Mouse (Mus musculus): Measurements from ENCODE around the gene Olfr884. TPM values are rescaled to one million over a fixed set of nuclear protein-coding genes. Genes with fewer than 3 reads are reported as not detected.

Olfr884 gene
- not detected in 2 replicates for polyA plus RNA-seq (2015; fragmentation: Nextera tagmentation; extraction: Ambion mirVana)

- Histone ChIP-seq H3K36me3 (ENCODE audit: control insufficient read depth, insufficient read depth, low read length) (no peaks in the 10 kb centered on the region), H3K4me1 (ENCODE audit: control insufficient read depth, insufficient read depth, low read length) (no peaks in the 10 kb centered on the region), H3K27ac (ENCODE audit: low read length) (no peak within 1 kb of the TSS), H3K9ac (ENCODE audit: low read length) (no peak within 1 kb of the TSS), H3K27me3 (ENCODE audit: control insufficient read depth, insufficient read depth, low read length) (no peaks in the 10 kb centered on the region), H3K9me3 (replicated peaks; ENCODE audit: control insufficient read depth, low read length) (no peaks in the 10 kb centered on the region), H3K4me3 (replicated peaks; ENCODE audit: low read length) (no peak within 1 kb of the TSS), H3K4me2 (ENCODE audit: low read depth, low read length) (no peak within 1 kb of the TSS)
- ATAC-seq (ENCODE audit: insufficient read depth, low FRiP score), result no peak
- 57% methylated on average over 1 of the region's 1 CpGs for WGBS
Observed at GRCm38 (mm10) chr9:38046255-38046654, at the start of gene Olfr884. Olfr884 (plus strand) TSS chr9:38046555.

GRCm38 (mm10) chr9:37998581-37999204 is 47.7 kb upstream of the Olfr884 start:
- 28% methylated on average over 2 of the region's 2 CpGs for WGBS
- ATAC-seq (ENCODE audit: insufficient read depth, low FRiP score), result no peak
- H3K4me2 ChIP-seq (ENCODE audit: low read depth, low read length), result no peak overlapping the region

GRCm38 (mm10) chr9:38000021-38000420 is 46.3 kb upstream of the Olfr884 start:
- Histone ChIP-seq H3K4me3 (replicated peaks; ENCODE audit: low read length) (no peak overlapping the region), H3K4me1 (ENCODE audit: control insufficient read depth, insufficient read depth, low read length) (no peaks in the 10 kb centered on the region), H3K4me2 (ENCODE audit: low read depth, low read length) (no peak overlapping the region), H3K36me3 (ENCODE audit: control insufficient read depth, insufficient read depth, low read length) (no peaks in the 10 kb centered on the region), H3K9ac (ENCODE audit: low read length) (no peak overlapping the region), H3K27ac (ENCODE audit: low read length) (no peak overlapping the region), H3K27me3 (ENCODE audit: control insufficient read depth, insufficient read depth, low read length) (no peaks in the 10 kb centered on the region), H3K9me3 (replicated peaks; ENCODE audit: control insufficient read depth, low read length) (no peaks in the 10 kb centered on the region)
- whole genome bisulfite sequencing, result 35% methylated on average over 1 of the region's 1 CpGs
- ATAC-seq (ENCODE audit: insufficient read depth, low FRiP score), result no peak

More at GRCm38 (mm10) chr9:37998581-37999204, 47.7 kb upstream of the Olfr884 start:
- no peaks in the 10 kb centered on the region for H3K27me3 ChIP-seq (ENCODE audit: control insufficient read depth, insufficient read depth, low read length)
- H3K9me3 ChIP-seq (replicated peaks; ENCODE audit: control insufficient read depth, low read length), result no peaks in the 10 kb centered on the region
- H3K4me3 ChIP-seq (replicated peaks; ENCODE audit: low read length), result no peak overlapping the region
- H3K4me1 ChIP-seq (ENCODE audit: control insufficient read depth, insufficient read depth, low read length), result no peaks in the 10 kb centered on the region
- H3K27ac ChIP-seq (ENCODE audit: low read length), result no peak overlapping the region
- H3K36me3 ChIP-seq (ENCODE audit: control insufficient read depth, insufficient read depth, low read length), result no peaks in the 10 kb centered on the region
- no peak overlapping the region for H3K9ac ChIP-seq (ENCODE audit: low read length)

- no peaks in the 10 kb centered on the region for H3K4me1 ChIP-seq (ENCODE audit: control insufficient read depth, insufficient read depth, low read length)
- H3K27ac ChIP-seq (ENCODE audit: low read length), result no peak within 1 kb of the TSS
- H3K4me2 ChIP-seq (ENCODE audit: low read depth, low read length), result no peak within 1 kb of the TSS
- H3K9ac ChIP-seq (ENCODE audit: low read length), result no peak within 1 kb of the TSS
- H3K9me3 ChIP-seq (replicated peaks; ENCODE audit: control insufficient read depth, low read length), result no peaks in the 10 kb centered on the region
- H3K36me3 ChIP-seq (ENCODE audit: control insufficient read depth, insufficient read depth, low read length), result no peaks in the 10 kb centered on the region
- no peak within 1 kb of the TSS for H3K4me3 ChIP-seq (replicated peaks; ENCODE audit: low read length)
- WGBS, result 61% methylated on average over 1 of the region's 1 CpGs
- no peak for ATAC-seq (ENCODE audit: insufficient read depth, low FRiP score)
- H3K27me3 ChIP-seq (ENCODE audit: control insufficient read depth, insufficient read depth, low read length), result no peaks in the 10 kb centered on the region
Observed at GRCm38 (mm10) chr9:38025508-38025907, 20.8 kb upstream of the Olfr884 start, which contains the start of gene Olfr883. Olfr883 (plus strand) TSS chr9:38025808.

GRCm38 (mm10) chr9:38061022-38061421 is 14.7 kb downstream of the Olfr884 start, which contains the start of gene Olfr885:
Olfr885 (plus strand) TSS chr9:38061322.
- Histone ChIP-seq H3K27me3 (ENCODE audit: control insufficient read depth, insufficient read depth, low read length) (no peaks in the 10 kb centered on the region), H3K4me1 (ENCODE audit: control insufficient read depth, insufficient read depth, low read length) (no peaks in the 10 kb centered on the region), H3K9ac (ENCODE audit: low read length) (no peak within 1 kb of the TSS), H3K36me3 (ENCODE audit: control insufficient read depth, insufficient read depth, low read length) (no peaks in the 10 kb centered on the region), H3K27ac (ENCODE audit: low read length) (no peak within 1 kb of the TSS), H3K4me2 (ENCODE audit: low read depth, low read length) (no peak within 1 kb of the TSS), H3K9me3 (replicated peaks; ENCODE audit: control insufficient read depth, low read length) (no peaks in the 10 kb centered on the region), H3K4me3 (replicated peaks; ENCODE audit: low read length) (no peak within 1 kb of the TSS)
- ATAC-seq (ENCODE audit: insufficient read depth, low FRiP score), result no peak
- 84% methylated on average over 3 of the region's 3 CpGs for WGBS

- H3K9ac ChIP-seq (ENCODE audit: low read length), result no peak within 1 kb of the TSS
- H3K4me1 ChIP-seq (ENCODE audit: control insufficient read depth, insufficient read depth, low read length), result no peaks in the 10 kb centered on the region
- whole genome bisulfite sequencing, result 73% methylated on average over 1 of the region's 1 CpGs
- no peak within 1 kb of the TSS for H3K4me2 ChIP-seq (ENCODE audit: low read depth, low read length)
- H3K4me3 ChIP-seq (replicated peaks; ENCODE audit: low read length), result no peak within 1 kb of the TSS
- ATAC-seq (ENCODE audit: insufficient read depth, low FRiP score), result no peak
- H3K27ac ChIP-seq (ENCODE audit: low read length), result no peak within 1 kb of the TSS
- no peaks in the 10 kb centered on the region for H3K36me3 ChIP-seq (ENCODE audit: control insufficient read depth, insufficient read depth, low read length)
- no peaks in the 10 kb centered on the region for H3K9me3 ChIP-seq (replicated peaks; ENCODE audit: control insufficient read depth, low read length)
- no peaks in the 10 kb centered on the region for H3K27me3 ChIP-seq (ENCODE audit: control insufficient read depth, insufficient read depth, low read length)
Observed at GRCm38 (mm10) chr9:38083772-38084171, 37.4 kb downstream of the Olfr884 start, which contains the start of gene Olfr887. Olfr887 (plus strand) TSS chr9:38084072.

Other genes starting within 250 kb of the Olfr884 start
- not detected in 2 replicates for gene Olfr876, start 243.5 kb upstream of the Olfr884 start, polyA plus RNA-seq (2015; fragmentation: Nextera tagmentation; extraction: Ambion mirVana)
- not detected in 2 replicates for gene Olfr877, start 192.3 kb upstream of the Olfr884 start, polyA plus RNA-seq (2015; fragmentation: Nextera tagmentation; extraction: Ambion mirVana)
- gene Olfr145, start 149.8 kb upstream of the Olfr884 start, polyA plus RNA-seq (2015; fragmentation: Nextera tagmentation; extraction: Ambion mirVana), result not detected in 2 replicates
- gene Olfr878, start 128.7 kb upstream of the Olfr884 start, polyA plus RNA-seq (2015; fragmentation: Nextera tagmentation; extraction: Ambion mirVana), result not detected in 2 replicates
- not detected in 2 replicates for gene Olfr881, start 54.7 kb upstream of the Olfr884 start, polyA plus RNA-seq (2015; fragmentation: Nextera tagmentation; extraction: Ambion mirVana)
- not detected in 2 replicates for gene Olfr883, start 20.7 kb upstream of the Olfr884 start, polyA plus RNA-seq (2015; fragmentation: Nextera tagmentation; extraction: Ambion mirVana)
- gene Olfr885, start 14.8 kb downstream of the Olfr884 start, polyA plus RNA-seq (2015; fragmentation: Nextera tagmentation; extraction: Ambion mirVana), result not detected in 2 replicates
- not detected in 2 replicates for gene Olfr887, start 37.5 kb downstream of the Olfr884 start, polyA plus RNA-seq (2015; fragmentation: Nextera tagmentation; extraction: Ambion mirVana)
- gene Olfr888, start 61.6 kb downstream of the Olfr884 start, polyA plus RNA-seq (2015; fragmentation: Nextera tagmentation; extraction: Ambion mirVana), result not detected in 2 replicates
- 0.04 and 0.05 TPM in 2 replicates for gene Olfr889, start 68.6 kb downstream of the Olfr884 start, polyA plus RNA-seq (2015; fragmentation: Nextera tagmentation; extraction: Ambion mirVana)
- gene Olfr890, start 96.0 kb downstream of the Olfr884 start, polyA plus RNA-seq (2015; fragmentation: Nextera tagmentation; extraction: Ambion mirVana), result 0.03 TPM in 1 of 2 replicates, not detected in the other
- not detected in 2 replicates for gene Olfr891, start 134.3 kb downstream of the Olfr884 start, polyA plus RNA-seq (2015; fragmentation: Nextera tagmentation; extraction: Ambion mirVana)
- 0.06 TPM in 1 of 2 replicates, not detected in the other for gene Olfr893, start 161.8 kb downstream of the Olfr884 start, polyA plus RNA-seq (2015; fragmentation: Nextera tagmentation; extraction: Ambion mirVana)
- gene Olfr894, start 171.5 kb downstream of the Olfr884 start, polyA plus RNA-seq (2015; fragmentation: Nextera tagmentation; extraction: Ambion mirVana), result not detected in 2 replicates
- gene Olfr143, start 206.2 kb downstream of the Olfr884 start, polyA plus RNA-seq (2015; fragmentation: Nextera tagmentation; extraction: Ambion mirVana), result not detected in 2 replicates
- not detected in 2 replicates for gene Olfr895, start 221.3 kb downstream of the Olfr884 start, polyA plus RNA-seq (2015; fragmentation: Nextera tagmentation; extraction: Ambion mirVana)
- gene Olfr896-ps1, start 244.6 kb downstream of the Olfr884 start, polyA plus RNA-seq (2015; fragmentation: Nextera tagmentation; extraction: Ambion mirVana), result not detected in 2 replicates